Mouse (Mus musculus) cerebellum, adult 11-12 months (tissue): ENCODE measurements around the gene Chn2.

Experiments
- DNase-seq: peaks from one replicate; pipeline ENCODE4 v3.0.0; 2022

The Chn2 gene

GRCm38 (mm10) chr6:54039357-54039804 is at the start of gene Chn2:
Gene Chn2 (plus strand): TSS chr6:54039554.
- peak; percentile 89 for DNase-seq

DNA sequence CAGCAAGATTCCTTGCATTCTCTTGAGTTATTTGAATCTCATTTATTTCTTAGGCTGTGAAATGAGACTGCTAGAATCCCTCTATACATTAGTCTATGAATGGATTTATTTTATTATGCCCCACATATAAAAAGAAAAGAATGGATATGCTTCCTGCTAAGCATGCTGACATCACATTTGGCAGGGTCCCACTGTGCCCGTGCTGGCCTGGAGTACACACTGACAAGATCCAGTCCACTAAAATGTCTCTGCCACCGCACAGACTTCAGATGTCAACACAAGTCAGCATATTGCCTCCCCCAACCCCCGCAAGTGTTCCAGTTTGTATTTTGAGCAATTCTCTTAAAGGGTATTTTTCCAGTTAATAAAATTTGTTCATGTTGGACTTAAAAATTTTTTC is 47.0 kb upstream of the Chn2 start:
- DNase-seq = no peak

GRCm38 (mm10) chr6:53995519-53995918 is 43.8 kb upstream of the Chn2 start:
- DNase-seq = no peak

DNA sequence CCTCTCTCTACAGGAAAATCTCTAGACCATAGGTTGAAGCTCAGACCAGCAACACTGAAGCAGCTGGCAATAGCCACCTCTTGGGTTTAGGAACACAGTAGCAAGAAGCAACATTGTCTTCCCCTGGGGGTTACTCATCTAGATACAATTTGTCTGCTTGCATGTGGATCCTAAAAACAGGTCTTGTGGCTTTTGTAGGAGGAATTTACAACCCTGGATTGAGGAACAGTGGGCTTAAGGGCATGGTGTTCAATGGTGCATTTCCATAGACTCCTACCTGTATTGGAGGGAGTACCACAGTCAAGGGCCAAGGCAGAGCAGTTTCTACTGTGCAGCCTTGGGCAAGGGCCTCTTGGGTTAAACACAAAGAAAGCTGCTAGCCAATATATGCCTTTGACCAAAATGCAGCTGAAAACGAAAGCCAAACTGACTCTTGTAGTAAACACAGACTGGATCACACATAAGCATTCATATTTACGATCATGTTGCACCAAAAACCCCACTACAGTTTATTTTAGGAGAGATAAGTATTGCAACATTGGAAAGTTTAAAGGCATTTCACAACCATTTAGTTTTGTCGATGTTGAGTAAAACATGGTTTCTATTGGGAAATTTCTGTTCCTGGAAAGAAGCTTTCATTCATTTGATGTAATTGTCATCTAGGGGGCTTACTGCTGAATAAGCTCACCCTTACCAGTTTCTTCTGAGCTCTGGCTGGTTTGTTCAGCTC is 43.0 kb upstream of the Chn2 start:
- DNase-seq = no peak

DNA sequence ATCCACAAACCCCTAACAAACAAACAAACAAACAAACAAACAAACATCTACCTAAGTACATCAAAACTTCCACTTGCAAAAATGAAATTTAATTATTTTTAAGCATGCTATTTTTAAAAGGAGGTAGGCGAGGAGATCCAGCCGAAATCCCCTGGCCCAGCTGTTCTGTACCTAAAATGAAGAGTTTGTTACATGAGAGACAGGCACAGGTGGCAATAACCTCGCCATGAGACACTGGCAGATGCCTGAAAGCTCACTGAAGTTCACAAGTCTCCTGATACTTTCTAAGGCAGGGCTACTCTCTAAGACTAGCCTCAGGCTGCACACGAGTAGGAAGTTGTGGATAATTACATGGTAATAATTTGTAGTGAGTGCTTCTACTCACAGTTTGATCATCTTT is 34.1 kb upstream of the Chn2 start:
- DNase-seq = no peak

- no peak for DNase-seq
These were observed 30.8 kb upstream of the Chn2 start for GRCm38 (mm10) chr6:54008448-54009120.

GRCm38 (mm10) chr6:54009293-54009692 is 30.1 kb upstream of the Chn2 start:
- DNase-seq = no peak

- DNase-seq = no peak
These were observed 29.0 kb upstream of the Chn2 start for GRCm38 (mm10) chr6:54010362-54010761.

DNA sequence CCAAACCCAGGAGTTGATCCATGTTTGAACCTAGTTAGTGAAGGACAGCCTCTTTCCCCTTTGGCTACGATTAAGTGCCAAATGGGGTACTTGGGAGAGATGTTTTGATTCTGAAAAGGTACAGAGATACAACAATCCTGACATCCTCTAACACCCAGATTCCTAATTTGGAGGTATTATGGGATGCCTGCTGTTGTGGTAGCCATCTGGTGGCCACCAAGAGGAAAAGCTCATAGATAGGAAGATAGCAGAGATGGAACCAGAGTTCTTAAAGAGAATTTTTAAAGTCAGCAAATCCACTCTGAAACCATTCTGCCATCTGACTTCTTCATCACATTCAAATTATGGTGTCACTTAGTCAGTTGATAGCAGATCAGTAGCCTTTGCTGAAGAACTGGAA is 27.2 kb upstream of the Chn2 start:
- no peak for DNase-seq

- no peak for DNase-seq
These were observed 21.3 kb upstream of the Chn2 start for GRCm38 (mm10) chr6:54018038-54018437.

DNA sequence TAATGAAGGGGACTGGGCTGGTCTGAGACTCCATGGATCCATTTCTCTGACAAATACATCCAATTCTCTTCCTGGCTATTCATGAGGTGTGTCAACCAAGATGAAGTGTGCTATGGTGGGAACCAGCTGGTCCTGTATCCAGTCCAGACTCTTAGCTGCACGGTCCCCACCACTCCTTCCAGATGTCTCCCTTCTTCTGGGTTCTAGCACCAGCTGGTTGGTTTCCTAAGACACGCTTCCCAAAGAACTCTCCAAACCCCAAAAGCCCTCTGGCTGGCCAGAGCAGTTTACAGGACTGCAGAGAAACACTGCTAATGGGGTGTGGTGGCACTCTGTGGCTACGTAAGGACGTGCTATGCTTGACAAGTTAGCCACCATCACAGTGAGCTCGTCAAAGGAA is 20.5 kb upstream of the Chn2 start:
- no peak for DNase-seq

DNA sequence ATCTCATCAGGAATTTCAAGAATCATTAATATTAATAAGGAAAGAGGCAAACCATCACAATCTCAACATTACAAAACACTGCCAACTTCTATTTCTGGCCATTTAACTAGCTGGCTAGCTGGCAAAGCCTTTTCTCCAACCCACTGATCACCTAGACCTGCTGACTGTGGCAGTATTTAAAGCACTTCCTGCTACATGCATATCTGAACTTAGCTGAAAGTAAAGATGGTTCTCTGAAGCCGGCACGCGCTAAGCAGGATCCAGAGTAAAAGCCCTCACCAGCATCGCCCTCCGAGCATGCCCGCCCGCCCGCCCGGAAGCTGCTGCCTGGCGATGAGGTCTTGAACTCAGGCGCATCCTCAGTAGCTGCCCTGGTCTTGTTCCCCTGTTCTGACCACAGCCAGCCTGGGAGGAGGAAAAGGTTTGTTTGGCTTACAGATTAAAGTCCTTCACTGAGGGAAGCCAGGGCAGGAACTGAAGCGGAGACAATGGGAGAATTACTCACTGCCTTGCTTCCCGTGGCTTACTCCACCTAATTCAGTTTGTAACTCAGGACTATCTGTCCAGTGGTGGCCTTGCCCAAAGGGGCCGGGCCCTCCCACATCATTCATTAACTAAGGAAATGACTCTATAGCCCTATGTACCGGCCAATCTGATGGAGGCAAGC is 18.1 kb upstream of the Chn2 start:
- no peak for DNase-seq

GRCm38 (mm10) chr6:54023846-54024245 is 15.5 kb upstream of the Chn2 start:
- DNase-seq = no peak

GRCm38 (mm10) chr6:54028706-54029105 is 10.6 kb upstream of the Chn2 start:
- DNase-seq = no peak

- no peak for DNase-seq
These were observed 9.0 kb upstream of the Chn2 start for GRCm38 (mm10) chr6:54030351-54030750.

DNA sequence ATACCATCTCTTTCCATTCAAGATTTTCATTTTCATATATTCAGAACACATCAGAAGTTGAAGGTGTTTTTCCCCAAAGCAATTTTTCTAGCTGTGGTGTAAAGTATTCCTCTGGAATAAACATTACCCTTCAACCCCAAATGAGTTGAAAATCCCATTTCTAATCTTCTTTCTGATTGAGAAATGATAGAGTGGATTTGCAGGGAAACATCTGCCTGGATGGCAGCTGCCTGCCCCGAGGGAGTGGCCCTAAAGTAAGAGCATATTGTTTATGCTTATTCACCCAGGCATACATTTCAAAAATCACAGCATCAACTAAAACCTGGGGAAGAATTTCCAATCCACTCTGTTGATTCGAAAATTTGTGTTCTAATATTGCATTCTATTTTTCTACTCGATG is 8.6 kb upstream of the Chn2 start:
- no peak for DNase-seq

DNA sequence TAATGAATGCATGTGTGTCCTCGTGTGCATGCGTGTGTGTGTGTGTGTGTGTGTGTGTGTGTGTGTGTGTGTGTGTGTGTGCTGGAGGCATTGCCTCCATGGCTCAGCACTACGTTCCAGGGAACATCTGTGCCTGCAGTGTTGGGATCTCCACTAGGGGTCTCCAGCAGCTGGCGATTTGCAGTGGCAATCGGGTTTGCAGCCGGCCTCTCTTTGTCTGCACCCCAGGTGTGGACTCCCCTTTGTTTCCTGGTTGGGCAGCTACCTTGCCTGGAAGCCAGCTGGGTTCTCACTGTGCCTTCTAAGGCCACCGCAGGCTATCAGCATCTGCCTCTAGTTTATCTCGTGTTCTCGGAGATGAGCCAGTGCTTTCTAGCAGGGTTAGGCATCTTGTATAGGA is 4.9 kb upstream of the Chn2 start:
- DNase-seq = no peak

- no peak for DNase-seq
These were observed 3.8 kb upstream of the Chn2 start for GRCm38 (mm10) chr6:54035548-54035947.

DNA sequence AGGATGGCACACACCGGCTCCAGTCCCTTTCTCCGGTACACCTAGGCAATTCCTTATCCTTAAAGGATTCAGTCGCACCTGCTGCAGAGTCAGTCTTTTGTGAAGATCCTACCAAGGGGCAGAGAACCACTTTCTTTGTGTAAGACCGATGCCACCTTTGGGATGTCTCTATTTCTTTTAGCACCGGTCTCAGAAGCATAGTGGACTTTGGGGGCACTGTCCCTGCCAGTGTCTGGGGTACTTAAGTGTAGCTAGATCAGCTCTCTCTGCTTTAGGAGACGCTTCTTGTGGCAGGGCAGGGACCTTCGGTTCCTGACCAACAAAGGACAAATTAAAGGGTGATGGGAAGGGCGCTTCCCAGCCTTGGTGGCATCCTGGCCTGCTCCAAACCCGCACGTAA is 488 bp upstream of the Chn2 start:
- DNase-seq = no peak

DNA sequence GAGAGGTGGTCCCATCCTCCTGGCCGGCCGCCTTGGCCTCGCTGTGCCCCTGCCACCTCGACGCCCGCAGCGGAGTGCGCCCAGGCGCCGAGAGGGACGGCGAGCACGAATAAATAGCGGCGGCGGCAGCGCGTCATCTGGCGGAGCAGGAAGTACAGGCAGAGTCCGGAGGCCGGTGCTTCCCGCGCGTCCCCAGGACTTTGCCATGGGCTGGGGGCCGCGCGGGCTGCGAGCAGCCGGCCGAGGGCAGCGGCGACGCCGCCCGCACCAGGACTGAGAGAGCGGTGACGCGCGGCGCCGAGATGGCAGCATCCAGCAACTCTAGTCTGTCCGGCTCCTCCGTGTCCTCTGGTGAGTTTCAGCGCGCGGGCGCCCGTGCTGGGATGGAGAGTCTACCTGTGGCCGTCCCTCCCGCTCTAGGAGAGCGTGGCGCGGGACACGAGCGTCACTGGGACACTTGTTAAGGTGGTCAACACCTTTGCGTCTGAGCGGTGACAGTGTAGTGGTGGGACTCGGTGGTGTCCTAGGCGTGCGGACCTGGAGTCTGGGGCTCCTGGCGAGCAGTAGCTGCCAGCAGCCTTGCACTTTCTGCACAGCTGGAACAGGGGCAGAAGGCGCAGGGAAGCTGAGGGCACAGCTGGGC is 572 bp downstream of the Chn2 start:
- DNase-seq = peak; percentile 76

GRCm38 (mm10) chr6:54040448-54040844 is 1.1 kb downstream of the Chn2 start:
- no peak for DNase-seq

GRCm38 (mm10) chr6:54041386-54042043 is 2.2 kb downstream of the Chn2 start:
- DNase-seq = peak; percentile 54

DNA sequence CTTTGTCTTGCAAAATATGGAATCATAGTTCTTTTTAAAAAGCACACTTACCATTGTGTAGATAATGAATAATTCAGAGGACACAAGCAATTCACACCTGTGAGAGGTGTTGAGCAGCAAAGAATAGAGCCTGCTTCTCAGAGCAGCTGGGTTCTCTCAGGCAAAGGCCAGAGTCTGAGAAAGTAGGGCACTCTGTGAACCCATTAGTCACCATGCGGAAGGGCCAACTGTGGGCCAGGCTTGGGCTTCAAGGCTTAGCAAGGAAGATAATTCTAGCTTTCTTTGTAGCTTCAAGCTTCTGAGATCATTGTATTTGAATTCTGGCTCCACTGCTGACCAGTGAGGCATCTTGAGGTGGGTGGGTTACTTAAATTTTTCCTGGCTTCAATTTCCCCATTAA is 2.8 kb downstream of the Chn2 start:
- DNase-seq = peak; percentile 75
